Mouse (Mus musculus): ENCODE results near the gene Npas1. TPM values are rescaled to one million over a fixed set of nuclear protein-coding genes. Genes with fewer than 3 reads are reported as not detected.

Gene Npas1
- not detected for polyA plus RNA-seq (2014; fragmentation: Illumina TruSeq; extraction: RNeasy Lipid Tissue Mini Kit (QIAGEN cat#74804); ENCODE audit: low read depth, low replicate concordance)

GRCm38 (mm10) chr7:16477628-16478027 is at the start of gene Npas1:
Npas1 (minus strand) TSS chr7:16477728.

DNA sequence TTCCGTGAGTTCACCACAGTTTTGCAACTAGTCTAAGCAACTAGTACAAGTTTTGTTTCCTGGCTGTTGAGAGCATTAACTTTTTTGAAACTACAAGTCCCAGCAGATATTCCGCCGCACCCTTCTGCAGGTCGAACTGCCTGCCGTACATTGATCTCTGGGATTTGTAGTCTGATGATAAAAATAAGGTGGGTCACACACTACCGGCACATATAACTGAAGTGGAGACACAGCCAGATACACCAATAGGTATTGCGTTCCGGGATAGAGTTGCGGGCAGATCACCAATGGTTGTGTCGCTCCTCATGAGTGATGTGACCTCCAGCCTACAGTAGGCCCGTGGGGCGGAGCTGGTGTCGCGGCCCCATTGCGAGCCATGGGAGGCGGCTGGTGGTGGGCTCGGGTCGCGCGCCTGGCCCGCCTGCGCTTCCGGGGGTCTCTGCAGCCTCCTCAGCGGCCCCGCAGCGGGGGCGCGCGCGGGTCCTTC is 24.9 kb downstream of the Npas1 start, which contains the start of gene Tmem160:
TSS of gene Tmem160 (plus strand) at position 193 of the 487 bp plus-strand sequence.

Other genes starting within 250 kb of the Npas1 start
- 0.93 TPM for gene C5ar2, start 233.6 kb downstream of the Npas1 start, polyA plus RNA-seq (2014; fragmentation: Illumina TruSeq; extraction: RNeasy Lipid Tissue Mini Kit (QIAGEN cat#74804); ENCODE audit: low read depth, low replicate concordance)
- 0.64 TPM for gene C5ar1, start 218.2 kb downstream of the Npas1 start, polyA plus RNA-seq (2014; fragmentation: Illumina TruSeq; extraction: RNeasy Lipid Tissue Mini Kit (QIAGEN cat#74804); ENCODE audit: low read depth, low replicate concordance)
- 0.40 TPM for gene Inafm1, start 204.1 kb downstream of the Npas1 start, polyA plus RNA-seq (2014; fragmentation: Illumina TruSeq; extraction: RNeasy Lipid Tissue Mini Kit (QIAGEN cat#74804); ENCODE audit: low read depth, low replicate concordance)
- gene Ccdc9, start 190.9 kb downstream of the Npas1 start, polyA plus RNA-seq (2014; fragmentation: Illumina TruSeq; extraction: RNeasy Lipid Tissue Mini Kit (QIAGEN cat#74804); ENCODE audit: low read depth, low replicate concordance): 9.4 TPM
- gene Bbc3, start 169.3 kb downstream of the Npas1 start, polyA plus RNA-seq (2014; fragmentation: Illumina TruSeq; extraction: RNeasy Lipid Tissue Mini Kit (QIAGEN cat#74804); ENCODE audit: low read depth, low replicate concordance): not detected
- gene Sae1, start 89.9 kb downstream of the Npas1 start, polyA plus RNA-seq (2014; fragmentation: Illumina TruSeq; extraction: RNeasy Lipid Tissue Mini Kit (QIAGEN cat#74804); ENCODE audit: low read depth, low replicate concordance): 20.8 TPM
- 2.2 TPM for gene Zc3h4, start 76.8 kb downstream of the Npas1 start, polyA plus RNA-seq (2014; fragmentation: Illumina TruSeq; extraction: RNeasy Lipid Tissue Mini Kit (QIAGEN cat#74804); ENCODE audit: low read depth, low replicate concordance)
- gene Tmem160, start 24.9 kb downstream of the Npas1 start, polyA plus RNA-seq (2014; fragmentation: Illumina TruSeq; extraction: RNeasy Lipid Tissue Mini Kit (QIAGEN cat#74804); ENCODE audit: low read depth, low replicate concordance): not detected
- gene Arhgap35, start 137.3 kb upstream of the Npas1 start, polyA plus RNA-seq (2014; fragmentation: Illumina TruSeq; extraction: RNeasy Lipid Tissue Mini Kit (QIAGEN cat#74804); ENCODE audit: low read depth, low replicate concordance): 18.5 TPM
- gene Ceacam15, start 198.0 kb upstream of the Npas1 start, polyA plus RNA-seq (2014; fragmentation: Illumina TruSeq; extraction: RNeasy Lipid Tissue Mini Kit (QIAGEN cat#74804); ENCODE audit: low read depth, low replicate concordance): not detected
- not detected for gene Ceacam9, start 244.2 kb upstream of the Npas1 start, polyA plus RNA-seq (2014; fragmentation: Illumina TruSeq; extraction: RNeasy Lipid Tissue Mini Kit (QIAGEN cat#74804); ENCODE audit: low read depth, low replicate concordance)

Measured in liver, adult 10 weeks (tissue).